Mouse (Mus musculus) CH12.LX (cell line): ENCODE data around the gene C1qtnf1.

ENCODE experiments used
- CTCF ChIP-seq, 2 experiments: IDR thresholded peaks in 1 of 2; conservative IDR thresholded peaks in 1 of 2; 2 replicates each; pipeline ENCODE4 v1.5.1; 2011 to 2012; ENCODE audit warnings: low read depth in 2 of 2, low read length in 2 of 2, improper control_type of control experiment in 1 of 2, inconsistent platforms in 1 of 2, mild to moderate bottlenecking in 1 of 2, moderate library complexity in 1 of 2
- MAFK ChIP-seq: IDR thresholded peaks from 2 replicates; pipeline ENCODE4 v1.6.1; 2011; ENCODE audit warnings: low read length, improper control_type of control experiment; ENCODE audit not compliant: insufficient replicate concordance
- POLR2A ChIP-seq: IDR thresholded peaks from 2 replicates; pipeline ENCODE4 v1.6.1; 2011; ENCODE audit warnings: low read depth, mild to moderate bottlenecking, improper control_type of control experiment, low read length
- USF2 ChIP-seq: conservative IDR thresholded peaks from 2 replicates; pipeline ENCODE4 v1.6.1; 2011; ENCODE audit warnings: low read depth, low read length, improper control_type of control experiment

GRCm38 (mm10) chr11:118456937-118457336, 28.9 kb downstream of the C1qtnf1 start:
- TF ChIP-seq MAFK (peak; percentile 65; the same call in 1 of the 2 replicates), CTCF (conservative IDR thresholded peaks at IDR 0.05 in 1 of 2, IDR thresholded peaks at IDR 0.05 in 1 of 2; ENCODE audit: low read depth in 2 of 2, low read length in 2 of 2) (no peak), USF2 (no peak), POLR2A (no peak)
